Mouse (Mus musculus) bone marrow macrophage, adult 2 months (primary cell): ENCODE measurements around the gene Gm29554. TPM values are rescaled to one million over a fixed set of nuclear protein-coding genes. Genes with fewer than 3 reads are reported as not detected.
"Not testable (repeated sequence)": the region's sequence is repeated elsewhere in the genome, so short reads cannot be mapped to it uniquely, and the experiment has no call there.

Experiments used
- H3K27ac ChIP-seq: 2 replicates; pipeline ENCODE4 v1.5.1; 2012; ENCODE audit warnings: low read depth, low read length; ENCODE audit not compliant: insufficient read depth
- H3K4me1 ChIP-seq: 2 replicates; pipeline ENCODE4 v1.6.1; 2012; ENCODE audit warnings: low read length; ENCODE audit not compliant: control insufficient read depth, insufficient read depth
- H3K4me3 ChIP-seq: 2 replicates; pipeline ENCODE4 v1.5.1; 2012; ENCODE audit warnings: mild to moderate bottlenecking, low read length, moderate library complexity; ENCODE audit not compliant: insufficient read depth
- polyA plus RNA-seq: library from polyadenylated mRNA; stranded (reverse); fragments of >200 nt; gene quantifications from 2 replicates; pipeline ENCODE4 v1.2.4, GENCODE M21; 2012; ENCODE audit not compliant: missing spikeins, insufficient read depth, insufficient read length

The Gm29554 gene
- not detected in 2 replicates for polyA plus RNA-seq

GRCm38 (mm10) chrY:12273632-12274031 is at the start of gene Gm29554:
Gene Gm29554 (plus strand): TSS chrY:12273932.
- H3K4me3 ChIP-seq, H3K4me1 ChIP-seq, H3K27ac ChIP-seq: not testable (repeated sequence)

Other genes with a start within 250 kb of the Gm29554 start
- not detected in 2 replicates for gene Gm20812, start 108.0 kb downstream of the Gm29554 start, polyA plus RNA-seq